Mouse (Mus musculus) urinary bladder, postnatal 14 days (tissue): ENCODE measurements around the gene Kalrn.

Experiments
- DNase-seq: peaks from one replicate; pipeline ENCODE4 v3.0.0; 2021; ENCODE audit warnings: low spot score

The Kalrn gene

DNA sequence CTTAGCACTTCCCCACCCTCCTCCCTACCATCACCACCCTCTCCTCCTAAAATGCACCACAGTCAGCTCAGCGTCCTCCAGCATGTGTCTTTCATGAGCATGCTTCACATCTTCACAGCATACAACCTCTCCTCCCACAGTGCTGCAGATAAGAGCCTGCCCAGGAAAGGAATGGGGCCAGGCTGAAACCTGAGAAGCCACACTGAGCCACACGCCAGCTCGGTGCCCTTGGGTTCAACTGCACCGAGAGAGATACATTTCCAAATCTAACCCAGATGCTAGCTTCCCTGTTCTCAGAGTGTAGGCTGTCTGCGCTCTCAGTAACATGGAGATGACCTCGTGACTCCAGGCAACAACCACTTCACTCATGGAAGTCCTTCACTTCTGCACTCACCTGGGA, 151.9 kb downstream of the Kalrn start:
- no peak for DNase-seq

DNA sequence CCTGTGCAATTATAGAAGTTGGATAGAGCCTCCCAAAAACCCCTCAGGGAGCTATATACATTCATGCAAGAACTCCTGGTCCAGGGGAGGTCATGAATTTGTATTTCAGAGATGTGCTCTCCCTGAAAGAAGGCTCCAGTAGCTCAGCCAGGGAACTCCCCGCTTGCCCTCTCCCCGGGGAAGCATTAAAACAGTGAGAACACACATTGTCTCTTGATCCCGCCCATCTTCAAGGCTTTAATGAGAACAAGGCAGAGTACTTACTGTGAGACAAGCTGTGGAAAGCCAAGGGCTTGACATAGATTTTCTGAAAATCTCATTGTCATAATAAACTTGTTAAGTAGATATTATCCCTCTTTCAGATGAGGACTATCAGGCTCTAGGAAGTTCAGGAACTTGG, 155.4 kb downstream of the Kalrn start:
- no peak for DNase-seq

DNA sequence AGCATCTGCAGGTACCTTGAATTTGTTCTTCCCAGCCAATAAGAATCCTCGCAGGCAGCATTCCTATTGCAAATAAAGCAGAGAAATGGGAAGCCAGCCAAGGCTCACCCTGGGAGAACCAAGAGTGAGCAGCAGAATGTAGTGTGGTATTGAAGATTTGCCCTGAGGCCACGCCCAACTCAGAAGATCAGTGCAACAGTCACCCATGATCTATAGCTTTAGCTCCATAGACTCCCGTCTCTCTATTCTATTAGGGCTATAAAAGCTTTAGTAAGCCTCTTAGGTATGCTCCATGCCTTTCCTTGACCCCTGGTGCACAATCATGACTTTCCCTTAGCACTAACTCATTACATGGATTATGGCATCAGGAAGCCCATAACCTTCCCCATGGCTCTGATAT, 155.9 kb downstream of the Kalrn start:
- no peak for DNase-seq

DNA sequence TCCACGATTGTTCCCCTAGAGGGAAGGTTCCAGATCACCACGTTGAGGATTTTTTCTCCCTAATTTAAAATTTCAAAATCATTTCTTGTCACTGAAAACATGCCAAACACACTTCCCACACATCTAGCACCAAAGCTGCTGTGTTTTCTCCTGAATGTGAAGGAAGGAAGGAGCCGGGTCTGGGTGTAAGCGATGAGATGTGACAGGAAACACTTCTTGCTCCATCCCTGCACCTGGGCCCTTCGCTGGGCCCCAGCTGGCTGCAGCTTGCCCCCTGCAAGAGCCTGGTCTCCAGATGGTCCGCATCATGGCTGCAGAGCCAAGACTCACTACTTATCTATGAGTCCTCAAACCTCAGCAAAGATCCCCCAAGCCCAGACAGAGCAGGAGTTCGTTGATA, 158.8 kb downstream of the Kalrn start:
- DNase-seq, result peak; percentile 19

DNA sequence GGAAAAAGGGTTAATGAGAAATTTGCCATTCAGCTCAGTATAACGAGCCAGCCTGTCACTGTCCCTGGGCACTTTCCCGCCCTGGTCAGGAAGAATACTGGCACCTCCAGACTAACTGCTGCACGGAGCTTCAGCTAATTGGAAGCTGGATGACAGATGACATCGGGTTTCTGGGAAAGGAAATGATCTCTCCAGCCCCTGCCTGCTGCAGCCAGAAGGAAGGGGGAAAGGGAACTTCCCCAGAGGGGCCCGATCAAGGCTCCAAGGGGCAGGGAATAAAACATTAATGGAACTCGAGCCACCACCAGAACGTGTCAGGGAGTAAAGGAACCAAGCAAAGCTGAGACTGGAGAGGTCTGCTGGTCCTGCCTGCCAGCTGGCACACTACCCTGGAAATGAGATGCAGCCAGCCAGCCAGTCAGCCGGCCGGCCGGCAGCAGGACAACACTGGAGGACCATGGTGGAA, 159.4 kb downstream of the Kalrn start:
- peak; percentile 52 for DNase-seq

DNA sequence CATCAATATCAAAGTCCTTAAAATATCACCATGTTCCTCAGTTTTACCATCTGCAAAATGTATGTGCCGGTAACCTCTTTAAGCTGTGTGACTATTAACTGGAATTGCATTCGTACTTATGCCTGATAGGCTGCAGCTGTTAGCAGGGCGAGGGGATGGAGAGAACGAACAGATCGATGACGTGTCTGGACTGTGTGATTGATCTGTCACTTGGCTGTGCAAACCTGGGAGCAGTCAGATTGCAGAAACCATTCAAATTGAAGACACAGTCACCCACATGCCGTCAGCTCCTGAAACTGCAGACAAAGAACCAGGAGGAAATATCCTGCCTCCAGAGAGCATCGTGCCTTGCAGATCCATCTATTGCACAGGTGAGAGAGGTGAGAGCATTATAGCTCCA, 166.3 kb downstream of the Kalrn start:
- DNase-seq, result no peak

DNA sequence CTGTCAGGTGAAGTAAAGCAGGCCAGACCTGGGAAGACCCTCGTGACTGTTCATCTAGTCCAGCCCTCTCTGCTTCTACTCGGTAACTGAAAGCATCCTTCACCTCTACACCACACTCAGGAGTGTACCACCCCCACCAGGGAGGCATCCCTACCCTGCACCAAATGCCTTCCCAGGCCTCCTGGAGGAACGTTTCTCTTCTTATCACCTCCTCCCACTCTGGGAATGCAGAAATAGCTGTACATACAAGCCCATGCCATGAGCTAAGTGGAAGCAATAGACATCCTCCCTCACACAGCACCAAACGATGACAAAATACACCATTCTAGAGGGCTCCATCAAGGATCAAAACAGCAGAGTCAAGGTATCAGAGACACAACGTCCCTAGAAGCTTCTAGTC, 168.2 kb downstream of the Kalrn start:
- no peak for DNase-seq

DNA sequence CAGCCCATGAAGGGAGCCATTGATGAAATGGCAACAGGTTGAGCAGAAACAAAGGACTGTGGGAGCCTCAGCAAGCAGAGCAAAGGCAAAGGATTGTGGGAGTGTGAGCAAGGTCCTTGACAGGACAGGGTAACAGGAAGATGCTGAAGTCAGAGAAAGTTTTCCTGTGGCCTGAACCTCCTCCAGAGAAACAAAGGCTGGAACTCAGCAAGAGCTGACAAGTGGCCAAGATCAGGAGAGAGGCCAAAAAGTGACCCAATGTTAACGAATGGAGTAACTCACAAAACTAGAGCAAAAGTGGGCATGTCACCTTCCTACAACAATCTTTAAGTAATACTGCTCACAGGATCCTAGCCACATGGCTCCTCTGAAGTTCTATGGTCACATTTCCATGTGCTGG, 172.1 kb downstream of the Kalrn start:
- DNase-seq, result no peak

DNA sequence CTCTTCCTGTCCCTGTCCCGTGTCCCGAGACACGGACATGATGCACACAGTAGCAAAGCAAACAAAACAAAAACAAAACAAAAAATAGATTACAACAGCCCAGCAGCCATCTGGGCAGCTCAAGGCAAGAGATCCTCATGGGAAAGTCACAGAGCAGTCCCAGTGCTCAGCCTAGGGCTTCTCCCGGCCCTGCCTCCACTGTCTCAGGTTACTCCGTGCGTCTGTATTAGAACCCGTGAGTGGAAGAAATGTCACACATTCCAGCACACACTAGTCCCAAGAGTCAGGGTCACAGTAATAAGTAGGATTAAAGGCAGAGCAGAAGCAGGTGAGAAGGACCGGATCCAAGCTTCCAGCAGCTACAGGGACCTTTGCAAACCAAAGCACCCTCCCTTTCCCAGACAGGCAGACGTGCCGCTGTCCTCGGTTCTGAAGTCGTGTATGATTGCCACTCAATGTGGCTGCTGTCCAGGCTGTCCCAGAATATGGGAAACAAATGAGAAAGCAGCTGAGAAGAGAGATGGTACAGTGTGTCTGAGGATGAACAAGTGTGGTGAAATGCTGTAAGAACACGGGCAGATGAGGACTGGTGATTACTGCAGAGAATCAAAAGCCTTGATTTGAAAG, 173.1 kb downstream of the Kalrn start:
- DNase-seq, result peak; percentile 57

DNA sequence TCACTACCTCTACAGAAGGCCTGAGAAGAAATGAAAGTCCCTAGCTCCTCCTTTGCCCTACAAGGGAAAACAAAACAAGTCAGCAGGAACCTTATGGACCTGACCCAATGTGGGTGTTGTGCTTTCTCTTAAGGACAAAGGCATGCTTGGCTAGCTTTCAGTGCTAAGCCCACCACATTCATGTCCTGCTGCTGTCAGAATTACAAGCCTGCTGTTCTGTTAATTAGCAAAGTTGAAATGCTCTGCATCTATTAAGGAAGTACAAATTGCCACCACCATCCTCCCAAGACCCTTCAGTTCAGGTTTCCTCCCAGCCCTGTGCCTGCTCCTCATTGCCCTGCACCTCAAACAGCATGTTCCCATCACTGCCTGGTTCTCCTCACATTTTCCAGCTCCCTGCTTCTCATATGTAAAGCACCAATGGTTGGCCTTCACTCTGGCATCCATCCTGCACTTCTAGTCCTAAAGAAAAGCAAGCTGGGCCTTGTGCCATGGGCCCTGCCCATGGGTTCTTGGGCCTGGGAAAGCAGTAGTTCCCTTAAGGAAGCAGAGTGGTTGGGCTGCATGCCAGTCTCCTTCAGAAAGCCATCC, 178.0 kb downstream of the Kalrn start:
- no peak for DNase-seq

DNA sequence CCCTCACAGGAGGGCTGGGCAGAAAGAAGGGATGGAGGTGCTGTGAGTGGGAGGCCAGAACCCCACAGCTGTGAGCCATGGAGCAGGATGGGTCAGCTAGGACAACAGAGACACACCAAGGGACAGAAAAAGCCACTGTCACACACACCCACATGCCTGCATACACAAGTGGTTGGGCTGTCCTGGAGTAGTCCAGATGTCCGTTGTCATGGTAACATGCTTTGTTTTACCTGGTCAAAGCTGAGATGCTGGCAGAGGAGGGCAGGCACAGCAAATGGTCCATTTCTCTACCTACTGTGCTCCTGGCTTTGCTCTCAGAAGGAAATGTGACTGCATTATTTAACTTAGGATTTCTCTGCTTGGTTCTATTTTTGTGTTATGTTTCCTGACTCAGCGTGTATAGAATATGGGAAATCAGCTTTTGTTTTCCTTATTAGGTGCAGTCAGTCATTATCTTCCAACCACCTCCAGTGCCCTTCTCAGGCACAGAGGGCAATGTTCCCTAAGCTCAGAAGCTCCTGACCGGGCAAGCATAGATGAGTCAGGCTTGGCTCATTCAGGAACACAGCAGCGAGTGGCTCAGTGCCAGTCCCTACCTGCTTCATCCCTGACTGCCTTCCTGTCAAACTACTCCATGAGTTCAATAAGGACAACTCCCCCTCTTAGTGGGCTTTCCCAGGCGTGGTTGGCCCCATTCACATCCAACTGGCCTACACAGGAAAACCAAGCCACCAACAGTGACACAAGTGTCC, 183.6 kb downstream of the Kalrn start:
- no peak for DNase-seq

DNA sequence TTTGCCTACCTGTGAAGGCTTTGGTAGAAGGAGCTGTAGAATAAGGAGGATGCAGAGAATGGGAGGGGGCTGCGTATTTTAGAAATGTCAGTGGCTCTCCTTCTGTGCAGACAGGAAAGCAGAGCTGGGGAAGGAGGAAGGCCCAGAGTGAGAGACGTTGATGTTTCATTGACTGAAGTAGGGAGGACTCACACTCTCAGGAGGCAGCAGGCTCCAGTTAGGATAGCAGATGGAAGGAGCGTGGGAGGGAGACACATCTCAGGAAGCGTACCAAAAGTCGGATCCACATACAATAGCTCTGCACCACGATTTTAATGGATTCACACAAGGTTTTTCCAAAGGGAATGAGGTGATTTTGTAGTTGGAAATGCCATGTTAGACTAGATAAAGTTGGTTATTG, 184.5 kb downstream of the Kalrn start:
- DNase-seq, result no peak

DNA sequence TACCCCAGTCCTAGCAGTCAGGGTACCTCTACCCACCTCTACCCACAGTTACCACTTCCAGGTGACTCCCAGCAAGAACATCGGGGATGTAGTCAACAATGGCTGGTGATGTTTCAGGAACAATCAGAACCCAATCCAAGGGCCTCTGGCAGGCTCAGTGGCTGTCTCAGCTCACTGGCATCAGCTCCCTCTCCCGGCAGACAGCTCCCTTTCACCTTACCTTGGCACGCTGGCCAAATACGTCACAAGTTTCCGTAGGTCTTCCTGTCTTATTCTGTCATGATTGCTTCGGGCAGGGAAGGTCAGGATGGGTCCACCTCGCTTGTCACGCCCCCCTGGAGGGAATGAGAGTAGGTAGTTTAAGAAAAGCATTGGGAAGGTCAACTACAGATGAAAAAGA, 188.3 kb downstream of the Kalrn start:
- DNase-seq, result no peak

DNA sequence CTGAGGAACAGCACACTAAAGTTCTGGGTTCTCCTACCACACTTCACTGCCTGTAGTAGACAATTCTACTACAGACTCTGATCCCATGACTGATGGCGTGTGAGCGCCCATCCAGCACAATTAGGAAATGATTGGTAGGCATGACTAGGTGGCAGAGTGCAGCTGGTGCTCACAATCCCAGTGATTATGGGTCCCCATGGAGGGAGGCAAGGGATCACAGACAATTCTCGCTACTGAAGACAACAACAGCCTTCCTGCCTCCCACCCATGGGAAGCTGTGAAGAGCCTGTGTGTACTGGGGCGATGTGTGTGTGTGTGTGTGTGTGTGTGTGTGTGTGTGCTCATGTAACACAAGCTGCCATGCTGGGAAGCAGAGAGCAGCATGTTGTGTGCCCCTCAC, 190.3 kb downstream of the Kalrn start:
- no peak for DNase-seq

DNA sequence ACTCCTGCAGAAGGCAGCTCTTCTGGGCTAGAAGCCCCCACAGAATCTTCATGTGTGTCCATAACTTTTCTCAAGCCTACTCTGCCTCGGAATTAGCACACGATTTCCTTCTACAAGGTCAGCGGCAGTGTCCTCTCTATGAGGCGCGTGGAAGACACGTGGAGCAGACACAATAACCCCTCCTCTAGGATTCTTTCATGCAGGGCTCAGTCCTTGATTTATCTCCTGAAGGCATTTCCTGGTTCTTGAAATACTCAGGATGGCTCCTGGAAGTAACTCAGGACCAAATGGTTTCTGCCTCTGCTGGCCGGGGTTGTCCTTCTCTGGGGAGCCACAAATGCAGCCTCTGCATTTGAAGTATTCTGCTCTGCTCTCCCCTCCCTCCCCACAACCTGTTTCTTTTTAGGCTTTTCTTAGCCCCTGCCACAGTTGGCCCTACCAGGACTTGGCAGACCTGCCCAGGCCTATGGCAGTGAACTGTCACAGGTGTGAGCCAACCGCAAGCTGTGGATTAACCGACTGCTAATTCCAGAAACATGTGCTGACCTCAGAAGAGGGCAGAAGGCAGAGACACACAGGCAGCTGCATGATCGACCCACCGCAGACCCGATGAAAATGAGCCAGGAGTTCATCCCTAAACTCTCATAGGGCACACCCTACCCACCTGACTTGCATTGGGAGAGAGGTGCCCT, 197.0 kb downstream of the Kalrn start:
- no peak for DNase-seq

DNA sequence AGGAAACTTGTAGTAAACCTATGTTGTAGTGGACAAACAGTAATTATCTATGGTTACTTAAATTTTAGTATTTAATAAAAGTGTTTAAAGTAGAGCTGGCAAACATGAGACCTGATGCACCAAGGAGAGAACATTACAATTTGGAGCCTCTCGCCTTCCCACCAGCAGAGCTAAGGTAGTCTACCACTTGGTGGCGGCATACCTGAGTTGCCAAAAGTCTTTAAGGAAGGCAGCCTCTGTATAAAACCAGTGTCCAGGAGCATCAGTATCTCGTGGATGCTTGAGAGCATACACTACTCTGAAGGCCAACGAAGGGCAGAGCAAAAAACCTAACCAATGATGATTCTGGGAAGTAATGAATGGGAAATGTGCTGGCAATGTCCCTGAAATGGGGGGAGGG, 199.8 kb downstream of the Kalrn start:
- no peak for DNase-seq

DNA sequence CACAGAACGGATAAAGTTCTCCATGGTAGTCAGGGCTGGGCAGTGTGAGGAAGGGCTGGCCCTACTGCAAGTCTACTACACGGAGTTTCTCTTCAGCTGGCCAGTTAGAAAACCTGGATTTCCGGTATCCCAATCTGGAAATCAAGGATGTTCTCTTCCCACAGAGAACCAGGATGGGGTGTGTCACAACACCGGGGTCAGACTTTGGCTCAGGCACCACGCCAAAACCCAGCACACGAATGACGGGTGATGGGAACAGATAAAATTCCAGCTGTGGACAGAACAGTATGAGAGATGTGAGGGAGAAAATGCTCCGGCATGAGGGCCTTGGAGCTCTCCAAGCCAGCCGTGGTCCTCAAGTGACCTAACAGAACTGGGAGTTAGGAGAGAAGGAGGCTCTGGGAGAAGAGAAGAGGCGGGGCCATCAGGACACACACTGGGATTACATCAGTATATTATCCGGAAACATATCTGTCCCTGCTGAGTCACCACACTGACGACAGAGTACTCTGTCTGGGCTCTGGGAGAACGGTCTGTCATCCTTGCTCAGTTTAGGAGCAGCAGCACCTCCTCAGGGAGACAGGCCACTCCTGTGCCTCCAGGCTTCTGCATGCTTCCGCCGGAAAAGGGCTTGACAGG, 201.1 kb downstream of the Kalrn start:
- peak; percentile 32 for DNase-seq

DNA sequence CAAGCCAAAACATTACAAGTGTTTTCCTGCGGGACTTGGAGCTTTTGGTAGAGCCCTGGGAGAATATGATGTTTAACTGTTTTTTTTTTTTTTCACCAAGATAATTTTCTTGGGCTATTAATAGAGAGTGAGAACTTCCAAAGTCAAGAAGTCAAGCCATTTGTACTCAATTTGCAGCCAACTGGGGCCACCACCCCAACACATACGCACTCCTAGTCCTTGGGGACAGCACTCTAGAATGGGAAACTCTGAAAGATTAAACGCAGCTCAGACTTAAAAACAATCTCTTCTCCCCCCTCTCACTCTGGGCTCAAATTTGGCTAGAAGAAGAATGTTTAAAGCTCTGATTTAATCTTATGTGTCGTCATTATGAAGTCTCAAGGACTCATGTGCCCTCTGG, 214.1 kb downstream of the Kalrn start:
- DNase-seq, result no peak

DNA sequence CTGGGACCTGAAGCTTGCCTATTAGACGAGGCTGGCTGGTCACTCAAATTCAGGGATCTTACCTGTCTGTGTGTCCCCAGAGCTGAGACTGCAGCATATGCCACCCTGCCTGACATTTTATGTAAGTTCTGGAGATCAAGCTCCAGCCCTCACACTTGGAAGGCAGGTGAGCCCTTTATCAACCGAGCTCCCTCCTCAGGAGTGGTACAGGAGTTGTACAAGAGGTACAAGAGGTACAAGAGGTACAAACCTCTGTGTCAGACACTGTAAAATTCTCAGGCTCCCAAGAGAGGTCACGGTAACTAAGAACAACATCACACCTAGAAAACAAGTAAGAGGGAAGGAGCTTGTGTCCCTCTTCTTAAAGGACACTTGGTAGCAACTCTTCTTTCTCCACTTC, 217.8 kb downstream of the Kalrn start:
- no peak for DNase-seq

DNA sequence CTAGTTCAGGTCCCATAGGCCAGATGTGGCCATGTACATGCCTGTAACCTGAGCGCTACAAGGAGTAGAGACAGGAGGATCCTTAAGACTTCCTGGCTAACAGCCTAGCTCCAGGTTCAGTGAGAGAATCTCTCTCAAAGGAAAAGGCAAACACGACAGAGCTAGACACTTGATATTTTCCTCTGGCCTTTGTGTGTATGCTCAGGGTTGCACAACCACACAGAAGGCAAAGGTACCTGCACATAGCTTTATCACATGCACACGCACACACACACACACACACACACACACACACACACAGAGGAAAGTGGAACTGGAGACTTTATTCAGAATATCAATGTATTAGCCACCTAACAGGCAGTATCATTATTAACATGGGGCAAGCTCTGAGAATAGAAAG, 219.3 kb downstream of the Kalrn start:
- DNase-seq, result no peak

DNA sequence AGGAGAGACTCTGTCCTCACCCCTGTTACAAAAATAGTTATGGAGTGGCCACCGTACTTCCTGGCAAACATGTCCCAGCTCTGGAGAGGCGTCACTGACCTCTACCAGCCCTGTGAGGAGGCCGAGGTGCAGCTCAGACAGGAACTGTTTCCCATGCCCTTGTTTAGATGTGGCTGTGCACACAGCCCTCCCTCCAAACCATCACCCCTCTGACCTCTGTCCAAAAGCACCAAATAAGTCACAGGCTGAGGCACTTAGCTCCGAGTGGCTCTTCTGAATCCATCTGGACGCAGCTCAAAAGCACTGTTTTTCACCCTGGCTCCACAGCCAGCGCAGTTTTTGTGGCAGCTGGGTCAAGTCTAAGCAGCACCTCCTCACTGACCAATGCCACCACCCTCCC, 220.6 kb downstream of the Kalrn start:
- DNase-seq, result no peak

DNA sequence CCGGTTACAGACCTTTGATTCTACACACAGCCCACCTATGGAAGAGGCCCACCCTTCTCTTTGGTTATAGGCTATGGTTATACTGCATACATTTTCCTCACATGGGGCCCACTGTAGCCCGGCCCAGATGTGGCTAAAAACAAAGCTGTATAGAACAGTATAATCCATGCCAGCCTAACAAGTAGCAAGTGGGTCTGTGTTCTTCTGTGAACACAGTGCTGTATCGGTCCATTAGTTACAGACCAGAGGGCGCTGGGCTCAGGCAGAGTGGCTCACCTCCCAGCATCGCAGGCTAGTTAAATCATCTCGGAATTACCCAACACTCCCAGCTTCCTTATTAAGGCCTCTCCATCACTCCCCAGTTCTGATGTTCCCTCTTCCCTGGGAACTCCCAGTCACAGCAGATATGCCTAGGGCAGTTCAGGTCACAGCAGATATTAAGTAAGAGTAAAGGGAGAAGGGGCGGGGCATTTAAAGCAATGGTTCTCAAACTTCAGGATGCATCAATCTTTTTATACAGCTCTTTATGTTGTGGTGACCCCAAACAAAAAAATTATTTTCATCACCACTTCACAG, 221.7 kb downstream of the Kalrn start:
- DNase-seq, result no peak
